ENCODE assay signal across 1 mouse cellular context in the genomic region with DNA sequence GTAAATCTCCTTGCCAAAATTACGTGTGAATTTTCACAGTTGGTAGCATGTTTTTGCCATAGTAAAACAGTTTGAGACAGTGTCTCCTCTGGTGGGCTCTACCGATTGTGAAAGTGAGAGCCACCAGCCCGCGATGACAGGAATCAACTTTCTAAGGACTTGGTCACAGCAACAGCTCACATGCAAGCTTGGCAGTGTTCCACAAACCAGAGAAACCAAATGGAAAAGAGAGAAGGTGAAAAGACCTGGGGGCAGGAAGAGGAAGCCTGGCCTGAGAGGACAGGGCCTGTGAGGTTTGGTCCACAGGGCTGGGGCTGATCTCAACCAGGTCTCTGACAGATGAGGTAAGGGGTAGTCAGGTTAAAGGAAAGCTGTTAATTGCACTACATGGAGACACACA.
TF ChIP-seq lines count a peak whose summit lies in the region.

No protein-coding gene starts in this region.

TF ChIP-seq in MEL, 35 proteins besides CTCF, POLR2A, EP300 and RAD21 (continued from another document):
- TF ChIP-seq USF1 (IDR thresholded peaks at IDR 0.05; ENCODE audit: low read depth, low read length) = no peak
- no peak for TF ChIP-seq ZC3H11A (IDR thresholded peaks at IDR 0.05; ENCODE audit: low read depth, low read length)
- TF ChIP-seq CHD2 (IDR thresholded peaks at IDR 0.05; ENCODE audit: low read length) = no peak
